Mouse (Mus musculus) myocyte (in vitro differentiated cells): ENCODE data around the gene Obscn. TPM values are rescaled to one million over a fixed set of nuclear protein-coding genes. Genes with fewer than 3 reads are reported as not detected.

Experiments
- H3K27me3 ChIP-seq: one replicate; pipeline ENCODE4 v1.6.1; 2011; ENCODE audit not compliant: control insufficient read depth, insufficient read depth, insufficient read length
- H3K36me3 ChIP-seq: one replicate; pipeline ENCODE4 v1.6.1; 2011; ENCODE audit not compliant: control insufficient read depth, insufficient read depth
- H3K4me2 ChIP-seq: one replicate; pipeline ENCODE4 v1.6.1; 2011; ENCODE audit warnings: low read depth, control low read depth
- H3K4me3 ChIP-seq: one replicate; pipeline ENCODE4 v1.5.1; 2011; ENCODE audit warnings: mild to moderate bottlenecking, control low read depth, moderate library complexity
- H3K79me2 ChIP-seq: one replicate; pipeline ENCODE4 v1.6.1; 2011; ENCODE audit not compliant: control insufficient read depth, insufficient read depth
- H3ac ChIP-seq: one replicate; pipeline ENCODE4 v1.6.1; 2011; ENCODE audit not compliant: control insufficient read depth, insufficient read length
- CEBPB ChIP-seq: IDR thresholded peaks from 2 replicates; pipeline ENCODE4 v1.6.1; 2011; ENCODE audit warnings: mild to moderate bottlenecking, moderate library complexity; ENCODE audit not compliant: poor library complexity, insufficient read depth, severe bottlenecking
- E2F4 ChIP-seq: IDR thresholded peaks from one replicate; pipeline ENCODE4 v1.6.1; 2011; ENCODE audit warnings: mild to moderate bottlenecking, control low read depth, moderate library complexity; ENCODE audit not compliant: insufficient read depth
- MAX ChIP-seq: IDR thresholded peaks from one replicate; pipeline ENCODE4 v1.6.1; 2011; ENCODE audit warnings: low read depth, mild to moderate bottlenecking, control low read depth
- MYOD1 ChIP-seq, 3 experiments: IDR thresholded peaks; one replicate each; pipeline ENCODE4 v1.6.1; 2011; ENCODE audit warnings: control low read depth in 2 of 3, low read depth in 2 of 3, mild to moderate bottlenecking in 2 of 3, moderate library complexity in 1 of 3; ENCODE audit not compliant: insufficient read length in 2 of 3, control insufficient read depth in 1 of 3
- MYOG ChIP-seq, 3 experiments: IDR thresholded peaks; one replicate each; pipeline ENCODE4 v1.6.1; 2011; ENCODE audit warnings: control low read depth in 2 of 3, low read depth in 2 of 3, mild to moderate bottlenecking in 2 of 3; ENCODE audit not compliant: insufficient read length in 2 of 3, control insufficient read depth in 1 of 3, insufficient read depth in 1 of 3
- POLR2A ChIP-seq: IDR thresholded peaks from one replicate; pipeline ENCODE4 v1.6.1; 2011; ENCODE audit warnings: low read depth, mild to moderate bottlenecking, control low read depth, moderate library complexity; ENCODE audit not compliant: insufficient read length
- POLR2AphosphoS2 ChIP-seq: IDR thresholded peaks from one replicate; pipeline ENCODE4 v1.6.1; 2011; ENCODE audit warnings: low read depth, control low read depth; ENCODE audit not compliant: insufficient read length
- REST ChIP-seq: IDR thresholded peaks from one replicate; pipeline ENCODE4 v1.6.1; 2011; ENCODE audit warnings: mild to moderate bottlenecking, control low read depth, moderate library complexity; ENCODE audit not compliant: insufficient read depth, insufficient read length
- SRF ChIP-seq: IDR thresholded peaks from one replicate; pipeline ENCODE4 v1.6.1; 2011; ENCODE audit warnings: low read depth; ENCODE audit not compliant: control insufficient read depth, insufficient read length
- TCF12 ChIP-seq: IDR thresholded peaks from one replicate; pipeline ENCODE4 v1.6.1; 2011; ENCODE audit warnings: mild to moderate bottlenecking, control low read depth; ENCODE audit not compliant: poor library complexity, insufficient read depth, severe bottlenecking
- TCF3 ChIP-seq: IDR thresholded peaks from one replicate; pipeline ENCODE4 v1.6.1; 2011; ENCODE audit warnings: low read depth, control low read depth; ENCODE audit not compliant: insufficient read length
- USF1 ChIP-seq: IDR thresholded peaks from one replicate; pipeline ENCODE4 v1.6.1; 2011; ENCODE audit warnings: low read depth, mild to moderate bottlenecking, control low read depth, moderate library complexity
- polyA plus RNA-seq: library from polyadenylated mRNA; unstranded; fragments of >200 nt; fragmentation: generic; extraction: Trizol; gene quantifications from one replicate; pipeline ENCODE4 v1.2.1, GENCODE M21; 2012; ENCODE audit warnings: missing spikeins

Obscn gene
- polyA plus RNA-seq, 1 experiment: 25.0 TPM

- H3K36me3 ChIP-seq: no peaks in the 10 kb centered on the region
- no peak overlapping the region for H3ac ChIP-seq
- TF ChIP-seq MYOD1 (IDR thresholded peaks at IDR 0.05; ENCODE audit: control insufficient read depth in 1 of 3, insufficient read length in 2 of 3, low read depth in 2 of 3) (no peak), POLR2A (no peak), USF1 (no peak), SRF (no peak), TCF3 (no peak), MAX (no peak), POLR2AphosphoS2 (no peak), MYOG (IDR thresholded peaks at IDR 0.05; ENCODE audit: control insufficient read depth in 1 of 3, insufficient read depth in 1 of 3, insufficient read length in 2 of 3, low read depth in 2 of 3) (no peak), E2F4 (no peak), CEBPB (no peak)
- no peak overlapping the region for H3K4me3 ChIP-seq
- H3K4me2 ChIP-seq: no peak overlapping the region
- peaks cover 33% of the 10 kb centered on the region for H3K27me3 ChIP-seq
- no peaks in the 10 kb centered on the region for H3K79me2 ChIP-seq
These were observed 135.6 kb downstream of the Obscn start for GRCm38 (mm10) chr11:59000635-59001034.

GRCm38 (mm10) chr11:58999830-59000229 is 136.4 kb downstream of the Obscn start:
- H3K4me3 ChIP-seq: no peak overlapping the region
- peaks cover 41% of the 10 kb centered on the region for H3K27me3 ChIP-seq
- H3K79me2 ChIP-seq: no peaks in the 10 kb centered on the region
- no peaks in the 10 kb centered on the region for H3K36me3 ChIP-seq
- no peak for TF ChIP-seq POLR2AphosphoS2
- no peak for TF ChIP-seq REST
- TF ChIP-seq CEBPB: no peak
- no peak for TF ChIP-seq MYOG (IDR thresholded peaks at IDR 0.05; ENCODE audit: control insufficient read depth in 1 of 3, insufficient read depth in 1 of 3, insufficient read length in 2 of 3, low read depth in 2 of 3)
- no peak for TF ChIP-seq POLR2A
- no peak for TF ChIP-seq E2F4
- H3ac ChIP-seq: no peak overlapping the region
- H3K4me2 ChIP-seq: no peak overlapping the region

GRCm38 (mm10) chr11:58999158-58999557 is 137.0 kb downstream of the Obscn start:
- no peak overlapping the region for H3ac ChIP-seq
- H3K27me3 ChIP-seq: peaks cover 41% of the 10 kb centered on the region
- TF ChIP-seq TCF12 (no peak), USF1 (no peak), MAX (no peak), CEBPB (no peak), E2F4 (no peak), MYOG (IDR thresholded peaks at IDR 0.05; ENCODE audit: control insufficient read depth in 1 of 3, insufficient read depth in 1 of 3, insufficient read length in 2 of 3, low read depth in 2 of 3) (no peak), TCF3 (no peak)
- H3K4me2 ChIP-seq: no peak overlapping the region
- no peaks in the 10 kb centered on the region for H3K79me2 ChIP-seq
- H3K4me3 ChIP-seq: no peak overlapping the region
- H3K36me3 ChIP-seq: no peaks in the 10 kb centered on the region

- Histone ChIP-seq H3ac (no peak overlapping the region), H3K4me3 (no peak overlapping the region), H3K36me3 (no peaks in the 10 kb centered on the region), H3K4me2 (no peak overlapping the region), H3K79me2 (no peaks in the 10 kb centered on the region), H3K27me3 (peaks cover 41% of the 10 kb centered on the region)
- no peak for TF ChIP-seq CEBPB
- no peak for TF ChIP-seq POLR2AphosphoS2
- TF ChIP-seq MYOG (IDR thresholded peaks at IDR 0.05; ENCODE audit: control insufficient read depth in 1 of 3, insufficient read depth in 1 of 3, insufficient read length in 2 of 3, low read depth in 2 of 3): no peak
- TF ChIP-seq MAX: no peak
- no peak for TF ChIP-seq POLR2A
- no peak for TF ChIP-seq MYOD1 (IDR thresholded peaks at IDR 0.05; ENCODE audit: control insufficient read depth in 1 of 3, insufficient read length in 2 of 3, low read depth in 2 of 3)
- TF ChIP-seq SRF: no peak
- TF ChIP-seq REST: no peak
- no peak for TF ChIP-seq TCF3
- TF ChIP-seq USF1: no peak
- TF ChIP-seq E2F4: no peak
- TF ChIP-seq TCF12: no peak
These were observed 138.7 kb downstream of the Obscn start for GRCm38 (mm10) chr11:58997541-58997940.

- H3K4me3 ChIP-seq: no peak overlapping the region
- H3K27me3 ChIP-seq: peaks cover 29% of the 10 kb centered on the region
- H3ac ChIP-seq: no peak overlapping the region
- H3K36me3 ChIP-seq: no peaks in the 10 kb centered on the region
- TF ChIP-seq MYOD1 (IDR thresholded peaks at IDR 0.05; ENCODE audit: control insufficient read depth in 1 of 3, insufficient read length in 2 of 3, low read depth in 2 of 3) (no peak), POLR2AphosphoS2 (no peak), SRF (no peak), MAX (no peak), USF1 (no peak), REST (no peak), CEBPB (no peak), TCF12 (no peak)
- H3K4me2 ChIP-seq: no peak overlapping the region
- no peaks in the 10 kb centered on the region for H3K79me2 ChIP-seq
These were observed 140.3 kb downstream of the Obscn start for GRCm38 (mm10) chr11:58995807-58996370.
